In the genomic region with DNA sequence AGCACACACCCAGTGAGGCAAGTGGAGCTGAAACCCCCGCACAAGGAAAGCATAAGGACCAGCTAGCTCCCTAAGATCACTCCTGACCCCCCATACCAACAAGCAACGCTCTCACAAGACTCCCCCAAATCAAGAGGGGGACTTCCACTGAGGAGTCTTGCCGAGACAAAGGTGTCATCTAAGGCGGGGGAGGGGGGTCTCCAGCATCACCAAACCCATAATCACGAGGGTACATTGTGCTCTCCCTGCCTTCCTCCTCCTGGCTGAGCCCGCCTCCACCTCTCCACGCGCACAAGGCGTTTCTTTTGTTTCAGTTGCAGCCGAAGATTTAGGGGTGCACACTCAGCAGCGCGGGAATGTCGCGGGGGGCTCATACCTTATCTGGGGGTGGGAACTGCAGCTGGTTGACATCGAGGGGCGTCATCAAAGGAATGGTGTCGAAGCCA, we compare ENCODE assay signal across 8 mouse cellular contexts. TPM values are rescaled to one million over a fixed set of nuclear protein-coding genes. Genes with fewer than 3 reads are reported as not detected.
A peak's percentile ranks its signal among the peaks of the same experiment; 100 is the strongest.
DNase-seq lines count a peak whose midpoint lies in the region; ATAC-seq and TF ChIP-seq lines count a peak whose summit lies in the region.

No protein-coding gene starts in this region.

- DNase-seq in kidney, adult 2 months = no peak
- no peak for DNase-seq in kidney, adult 9 months
- peak; percentile 34 to 50 for DNase-seq in cerebellum, adult 18-20 months
- DNase-seq in forebrain, embryonic 14.5 days (ENCODE audit: low spot score) = peak; percentile 83
- peak; percentile 49 for DNase-seq in right cerebral cortex, postnatal 14 days
- no peak for DNase-seq in urinary bladder, postnatal 36 days (ENCODE audit: low spot score in 2 of 2)
- DNase-seq in adrenal gland, postnatal 10 days = no peak

- no peak for TF ChIP-seq POLR2A in kidney, adult 2 months (IDR thresholded peaks at IDR 0.05; ENCODE audit: low read depth, low read length)

- TF ChIP-seq CTCF in kidney, adult 2 months (conservative IDR thresholded peaks at IDR 0.05; ENCODE audit: insufficient read depth, insufficient read length, low read depth, low read length) = no peak

- peak overlapping the region; percentile 52 for H3K4me3 ChIP-seq in kidney, adult 2 months (ENCODE audit: insufficient read depth, low read depth, low read length)
- H3K4me3 ChIP-seq in forebrain, embryonic 14.5 days (ENCODE audit: low read depth, low read length) = peak overlapping the region; percentile 90
- peak overlapping the region; percentile 76 for H3K4me3 ChIP-seq in limb, embryonic 15.5 days

- H3K4me2 ChIP-seq in forebrain, embryonic 14.5 days (ENCODE audit: low read length) = peak overlapping the region; percentile 85
- peak overlapping the region; percentile 88 for H3K4me2 ChIP-seq in limb, embryonic 15.5 days

- WGBS in kidney, adult 2 months = 5% methylated on average over 17 of the region's 17 CpGs
- under 1% methylated on average over 17 of the region's 17 CpGs for WGBS in forebrain, embryonic 14.5 days
- 2% methylated on average over 17 of the region's 17 CpGs for WGBS in limb, embryonic 15.5 days

- no peaks in the 10 kb centered on the region for H3K9me3 ChIP-seq in forebrain, embryonic 14.5 days (replicated peaks; ENCODE audit: control insufficient read depth, low read length)
- H3K9me3 ChIP-seq in limb, embryonic 15.5 days = no peaks in the 10 kb centered on the region

- H3K36me3 ChIP-seq in kidney, adult 2 months (ENCODE audit: control insufficient read depth, insufficient read depth, low read length) = no peaks in the 10 kb centered on the region
- peaks cover 43% of the 10 kb centered on the region for H3K36me3 ChIP-seq in forebrain, embryonic 14.5 days (ENCODE audit: control insufficient read depth, insufficient read depth, low read length)
- peaks cover 31% of the 10 kb centered on the region for H3K36me3 ChIP-seq in limb, embryonic 15.5 days

- H3K4me1 ChIP-seq in kidney, adult 2 months (ENCODE audit: control insufficient read depth, insufficient read depth, low read length) = no peaks in the 10 kb centered on the region
- H3K4me1 ChIP-seq in forebrain, embryonic 14.5 days (ENCODE audit: control insufficient read depth, insufficient read depth, low read length) = peaks cover 34% of the 10 kb centered on the region
- H3K4me1 ChIP-seq in limb, embryonic 15.5 days = peaks cover 20% of the 10 kb centered on the region

- peak; percentile 63 for ATAC-seq in forebrain, embryonic 14.5 days
- ATAC-seq in limb, embryonic 15.5 days (ENCODE audit: insufficient number of reproducible peaks, low FRiP score, low TSS enrichment, low read depth) = no peak

- peak overlapping the region; percentile 100 for H3K9ac ChIP-seq in forebrain, embryonic 14.5 days (ENCODE audit: low read length)
- peak overlapping the region; percentile 68 for H3K9ac ChIP-seq in limb, embryonic 15.5 days

- H3K27ac ChIP-seq in kidney, adult 2 months (ENCODE audit: insufficient read depth, low read depth, low read length) = no peak overlapping the region
- H3K27ac ChIP-seq in forebrain, embryonic 14.5 days (ENCODE audit: low read depth, low read length) = peak overlapping the region; percentile 94
- H3K27ac ChIP-seq in limb, embryonic 15.5 days = peak overlapping the region; percentile 57

- no peaks in the 10 kb centered on the region for H3K27me3 ChIP-seq in kidney, adult 2 months (replicated peaks; ENCODE audit: control insufficient read depth, insufficient read depth, low read length)
- no peaks in the 10 kb centered on the region for H3K27me3 ChIP-seq in forebrain, embryonic 14.5 days (replicated peaks; ENCODE audit: control insufficient read depth, insufficient read depth, low read length)
- peaks cover 18% of the 10 kb centered on the region for H3K27me3 ChIP-seq in limb, embryonic 15.5 days

RNA-seq across cellular contexts. Expression of gene Nsg1, which starts 1.2 kb away (rescaled TPM):
- polyA plus RNA-seq in kidney, adult 2 months (2012; rRNA removed) = 11.4 and 11.6 TPM in 2 replicates
- polyA plus RNA-seq in forebrain, embryonic 14.5 days (2014; fragmentation: Nextera tagmentation; extraction: Ambion mirVana) = 351 and 354 TPM in 2 replicates
- 96.1 and 102 TPM in 2 replicates for polyA plus RNA-seq in limb, embryonic 15.5 days (2015; fragmentation: Nextera tagmentation; extraction: Ambion mirVana)
- 10 to 100 TPM; 65.8 to 83.3 TPM for total RNA-seq in adrenal gland, postnatal 10 days (2021)

Comparison
In these comparisons a context has a peak if more than half of its experiments do, and no peak if none do; other contexts are left out.
1. DNase-seq: peak in cerebellum, adult 18-20 months (2 of 2), forebrain, embryonic 14.5 days (single experiment) and right cerebral cortex, postnatal 14 days (single experiment); none in kidney, adult 2 months (single experiment), kidney, adult 9 months (single experiment), urinary bladder, postnatal 36 days (0 of 2) and adrenal gland, postnatal 10 days (single experiment).
2. Peak in every context shown above with its lines, with median percentiles within 50 percentile points of each other: H3K4me3 ChIP-seq.